Mouse (Mus musculus): ENCODE data around the gene Atad5.
"Not testable (repeated sequence)": the region's sequence is repeated elsewhere in the genome, so short reads cannot be mapped to it uniquely, and the experiment has no call there.

Atad5 gene

GRCm38 (mm10) chr11:80151541-80151940 is 62.3 kb downstream of the Atad5 start:
- DNase-seq = no peak

- DNase-seq = no peak
These were observed 63.2 kb downstream of the Atad5 start for GRCm38 (mm10) chr11:80152376-80152775.

DNA sequence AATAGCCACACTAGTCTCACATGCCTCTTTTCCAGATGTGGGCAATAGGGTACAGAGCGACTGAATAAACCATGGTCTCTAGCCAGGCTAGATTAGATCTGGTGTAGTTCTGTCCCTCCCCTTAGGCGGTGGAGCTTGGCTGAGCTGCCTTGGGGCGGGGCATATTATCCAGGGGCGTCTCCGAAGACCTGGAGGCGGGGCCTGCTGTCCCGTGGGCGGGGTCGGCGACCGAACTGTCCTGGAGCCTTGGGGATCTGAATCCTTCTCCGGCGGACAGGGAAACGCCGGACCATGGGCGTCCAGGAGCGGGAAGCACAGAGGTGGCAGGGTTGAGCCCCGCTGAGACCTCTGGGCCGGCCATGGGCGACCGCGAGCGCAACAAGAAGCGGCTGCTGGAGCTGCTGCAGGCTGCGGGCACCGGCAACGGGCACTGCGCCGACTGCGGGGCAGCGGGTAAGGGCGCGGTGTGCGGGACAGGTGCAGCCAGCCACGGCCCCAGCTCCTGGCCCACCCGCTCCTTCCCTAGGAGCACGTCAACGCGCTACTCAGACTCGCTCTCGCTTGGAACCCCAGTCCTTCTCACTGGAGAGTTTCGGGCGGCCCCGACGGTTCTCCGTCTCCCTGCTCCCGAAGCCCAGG is 64.8 kb downstream of the Atad5 start, which contains the start of gene Adap2:
Adap2 (plus strand) TSS at position 249 of the 639 bp plus-strand sequence.
- peak; percentile 82 to 92 for DNase-seq

DNA sequence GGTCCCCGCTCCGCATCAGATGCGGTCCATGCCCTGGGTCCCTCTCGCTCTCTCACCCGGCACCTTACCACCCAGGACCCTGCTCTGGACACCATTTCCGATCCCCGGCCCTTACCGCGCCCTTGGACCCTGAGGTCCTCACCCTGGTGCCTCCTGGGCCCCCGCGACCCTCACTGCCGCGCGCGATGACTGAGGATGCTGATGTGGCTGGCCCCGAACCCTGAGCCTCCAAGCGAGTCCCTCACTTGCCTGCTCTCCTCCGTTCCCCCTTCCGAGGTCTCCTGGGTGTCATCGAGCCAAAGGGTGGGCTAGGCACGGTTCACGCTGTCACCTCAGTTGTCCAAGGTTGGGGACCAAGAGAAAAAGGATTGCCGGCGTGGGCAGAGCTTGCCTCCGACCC is 65.3 kb downstream of the Atad5 start:
- no peak for DNase-seq

GRCm38 (mm10) chr11:80155541-80155940 is 66.3 kb downstream of the Atad5 start:
- no peak for DNase-seq

GRCm38 (mm10) chr11:80155961-80156360 is 66.8 kb downstream of the Atad5 start:
- DNase-seq = no peak

- DNase-seq = no peak
These were observed 67.6 kb downstream of the Atad5 start for GRCm38 (mm10) chr11:80156841-80157240.

GRCm38 (mm10) chr11:80159018-80159417 is 69.8 kb downstream of the Atad5 start:
- DNase-seq = no peak

GRCm38 (mm10) chr11:80161041-80161440 is 71.8 kb downstream of the Atad5 start:
- DNase-seq = no peak

DNA sequence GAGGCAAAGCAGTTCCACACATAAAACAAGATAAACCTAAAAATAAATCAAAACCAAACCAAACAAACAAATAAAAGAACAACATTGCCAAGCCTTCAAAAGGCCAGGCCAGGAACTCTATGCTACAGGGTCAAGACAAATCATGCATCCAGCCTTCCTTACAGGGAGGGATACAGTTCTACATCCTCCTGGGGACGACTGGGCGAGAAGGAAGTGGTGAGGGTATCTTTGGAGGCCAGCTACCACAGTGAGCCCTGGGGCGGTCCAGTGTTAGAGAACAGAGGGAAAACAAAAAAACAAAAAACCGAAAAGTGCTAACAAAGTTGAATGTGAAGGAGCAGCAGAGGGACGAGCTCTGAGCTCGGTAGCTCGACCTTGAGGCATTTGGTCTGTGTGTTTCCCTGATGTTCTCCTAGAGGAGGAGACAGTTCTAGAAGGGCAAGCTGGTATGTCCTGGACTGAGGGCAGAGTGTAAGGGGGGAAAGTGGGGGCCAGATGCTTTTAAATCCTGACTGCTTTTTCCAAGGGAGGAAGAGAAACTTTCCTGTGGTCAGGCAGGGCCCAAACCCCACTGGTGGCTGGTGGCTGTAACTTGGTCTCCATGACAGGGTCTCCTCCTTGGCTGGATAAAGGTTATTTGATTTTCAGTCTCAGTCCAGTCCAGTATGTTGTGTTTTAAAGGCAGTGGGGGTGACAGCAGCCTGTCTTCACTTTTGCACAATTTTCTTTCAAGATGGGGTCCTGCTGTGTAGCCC is 74.3 kb downstream of the Atad5 start:
- no peak for DNase-seq

DNA sequence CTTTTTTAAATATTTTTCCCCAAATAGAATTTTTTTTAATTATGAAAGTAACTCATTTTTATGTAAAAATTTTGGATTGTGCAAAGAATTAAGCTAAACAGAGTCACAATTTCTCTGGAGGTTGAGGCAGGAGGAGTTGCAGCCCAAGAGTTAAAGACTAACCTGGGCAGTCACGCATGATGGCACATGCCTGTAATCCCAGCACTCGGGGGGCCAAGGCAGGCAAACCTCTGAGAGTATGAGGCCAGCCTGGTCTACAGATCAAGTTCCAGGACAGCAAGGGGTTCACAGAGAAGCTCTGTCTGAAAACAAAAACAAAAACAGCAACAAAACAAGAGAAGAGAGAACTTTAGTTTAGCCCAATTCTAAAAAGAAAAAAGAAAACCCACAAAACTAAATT is 75.0 kb downstream of the Atad5 start:
- DNase-seq = no peak

- no peak for DNase-seq
These were observed 78.9 kb downstream of the Atad5 start for GRCm38 (mm10) chr11:80168121-80168520.

DNA sequence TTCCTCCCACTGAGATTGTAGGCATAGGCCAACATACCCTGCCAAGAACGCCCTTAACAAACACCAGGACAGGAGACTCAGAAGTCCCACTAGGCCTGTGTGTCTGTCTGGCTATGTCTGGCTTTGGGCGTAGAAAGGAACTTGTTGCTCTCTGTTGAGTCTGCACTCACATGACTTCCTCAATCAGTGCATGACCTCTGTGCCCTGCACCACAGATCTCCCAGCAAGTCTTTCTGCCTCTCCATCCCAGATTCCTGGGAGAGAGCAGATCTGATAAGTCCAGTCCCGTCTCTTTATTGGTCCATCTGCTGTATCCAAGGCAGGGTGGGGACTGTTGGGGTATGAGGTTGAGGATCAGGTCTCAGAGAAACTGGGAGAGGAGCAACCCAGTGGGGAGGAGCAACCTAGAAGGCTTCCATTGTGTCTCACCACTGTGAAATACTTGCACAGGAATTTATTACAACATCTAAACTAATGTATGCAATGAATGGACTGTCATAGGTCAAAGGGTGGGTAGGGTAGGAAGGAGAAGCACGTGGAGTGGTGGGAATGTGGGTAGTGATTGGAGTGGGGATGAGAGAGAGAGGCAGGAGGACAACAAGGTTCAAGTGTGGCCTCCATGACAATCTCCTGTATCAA is 79.5 kb downstream of the Atad5 start:
- DNase-seq = no peak

DNA sequence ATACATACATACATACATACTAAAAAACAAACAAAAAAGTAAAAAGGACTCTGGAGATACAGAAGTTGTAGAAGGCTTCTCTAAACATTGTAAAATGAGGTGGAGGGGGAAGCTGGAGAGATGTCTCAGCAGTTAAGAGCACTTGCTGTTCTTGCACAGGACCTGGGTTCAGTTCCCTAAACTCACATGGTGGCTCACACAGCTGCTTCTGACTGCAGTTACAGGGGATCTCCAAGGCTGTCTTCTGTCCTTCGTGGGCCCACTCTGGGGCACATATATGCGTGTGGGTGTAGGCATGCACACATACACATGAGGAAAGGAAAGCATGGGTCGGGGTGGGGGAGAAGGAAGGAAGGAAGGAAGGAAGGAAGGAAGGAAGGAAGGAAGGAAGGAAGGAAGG is 80.4 kb downstream of the Atad5 start:
- DNase-seq = no peak

DNA sequence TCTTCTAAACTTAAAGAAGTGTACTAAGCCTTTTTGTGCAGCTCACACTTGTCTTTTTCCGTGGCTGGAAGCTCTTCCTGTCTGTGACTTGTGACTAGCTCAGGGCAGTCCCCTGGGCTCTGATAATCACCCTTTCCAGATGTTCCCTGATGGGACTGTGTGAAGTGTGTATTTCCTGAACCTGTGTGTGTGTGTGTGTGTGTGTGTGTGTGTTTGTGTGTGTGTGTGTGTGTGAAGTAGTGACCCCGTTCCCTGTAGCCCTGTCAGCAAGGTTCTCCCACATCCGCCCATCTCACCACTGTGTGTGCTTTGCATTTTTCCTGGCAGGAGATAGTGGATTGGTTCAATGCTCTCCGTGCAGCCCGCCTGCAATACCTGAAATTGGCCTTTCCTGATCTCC is 81.2 kb downstream of the Atad5 start:
- DNase-seq = no peak

DNA sequence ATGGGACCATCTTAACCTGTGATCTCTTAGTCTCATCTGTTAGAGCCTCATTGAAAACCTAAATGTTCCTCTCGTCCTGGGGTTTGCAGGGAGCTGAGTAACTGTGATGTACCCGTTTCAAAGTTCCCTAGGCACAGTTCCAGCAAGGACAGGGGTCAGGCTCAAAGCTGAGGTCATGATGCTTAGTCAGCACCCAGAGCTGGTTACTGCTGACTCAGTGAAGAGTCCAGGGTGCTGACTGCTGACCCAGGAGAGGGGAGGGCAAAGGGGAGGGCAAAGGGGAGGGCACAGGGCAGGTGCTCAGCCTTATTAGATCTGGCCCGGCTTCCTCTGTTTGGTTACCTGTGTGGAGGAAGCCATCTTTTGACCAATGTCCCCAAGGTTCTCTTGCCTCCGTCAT is 82.7 kb downstream of the Atad5 start:
- no peak for DNase-seq

DNA sequence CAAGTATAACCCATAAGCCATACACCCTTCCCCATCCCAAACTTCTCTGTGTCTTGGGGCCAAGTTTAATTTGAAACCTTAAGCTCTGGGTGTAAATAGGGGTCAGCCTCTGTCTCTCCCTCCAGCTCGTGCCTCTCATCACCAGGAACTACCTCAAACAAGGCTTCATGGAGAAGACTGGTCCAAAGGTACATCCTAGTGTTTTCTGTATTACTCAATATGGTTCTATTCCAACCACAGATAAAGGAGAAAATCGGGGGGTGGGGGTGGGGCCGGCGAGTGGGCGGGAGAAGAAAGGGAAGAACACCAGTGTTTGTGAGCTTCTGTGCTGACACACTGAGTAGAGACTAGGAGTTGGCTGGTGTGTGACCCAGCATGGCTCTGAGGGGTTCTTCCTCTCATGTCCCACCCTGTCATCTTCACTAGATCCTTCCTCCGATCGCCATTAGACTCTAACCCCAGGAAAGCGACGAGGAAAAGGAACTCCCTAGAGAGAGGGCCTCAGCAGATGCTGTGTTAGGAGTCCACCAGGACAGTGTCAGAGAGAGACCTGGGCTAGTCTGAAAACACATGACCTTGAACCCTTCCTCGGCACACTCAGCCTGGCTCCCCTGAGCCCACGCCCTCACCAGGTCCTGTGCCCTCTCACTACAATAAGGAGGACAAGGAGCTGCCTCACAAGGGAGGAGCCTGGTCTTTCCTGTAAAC is 84.9 kb downstream of the Atad5 start:
- DNase-seq = no peak

GRCm38 (mm10) chr11:80176911-80177895 is 88.0 kb downstream of the Atad5 start:
- DNase-seq = no peak

DNA sequence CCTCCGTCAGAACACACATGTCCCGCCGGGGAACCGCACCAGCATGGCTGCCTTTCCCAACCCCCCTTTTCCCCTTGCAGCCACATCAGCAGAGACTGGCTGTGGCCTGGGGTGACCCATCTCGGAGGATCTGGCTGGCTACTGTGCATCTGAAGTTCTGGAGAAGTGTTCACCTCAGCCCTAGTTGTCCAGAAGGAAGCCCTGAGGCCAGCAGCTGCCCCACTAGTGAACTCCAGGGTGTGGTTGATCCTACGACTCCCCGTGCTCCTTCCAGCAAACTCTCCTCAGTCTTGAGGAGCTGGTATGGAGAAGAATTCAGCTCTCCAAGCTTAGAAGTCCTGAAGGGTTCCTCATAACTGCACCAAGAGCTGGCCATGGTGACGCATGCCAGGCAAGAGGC is 89.1 kb downstream of the Atad5 start:
- DNase-seq = no peak

DNA sequence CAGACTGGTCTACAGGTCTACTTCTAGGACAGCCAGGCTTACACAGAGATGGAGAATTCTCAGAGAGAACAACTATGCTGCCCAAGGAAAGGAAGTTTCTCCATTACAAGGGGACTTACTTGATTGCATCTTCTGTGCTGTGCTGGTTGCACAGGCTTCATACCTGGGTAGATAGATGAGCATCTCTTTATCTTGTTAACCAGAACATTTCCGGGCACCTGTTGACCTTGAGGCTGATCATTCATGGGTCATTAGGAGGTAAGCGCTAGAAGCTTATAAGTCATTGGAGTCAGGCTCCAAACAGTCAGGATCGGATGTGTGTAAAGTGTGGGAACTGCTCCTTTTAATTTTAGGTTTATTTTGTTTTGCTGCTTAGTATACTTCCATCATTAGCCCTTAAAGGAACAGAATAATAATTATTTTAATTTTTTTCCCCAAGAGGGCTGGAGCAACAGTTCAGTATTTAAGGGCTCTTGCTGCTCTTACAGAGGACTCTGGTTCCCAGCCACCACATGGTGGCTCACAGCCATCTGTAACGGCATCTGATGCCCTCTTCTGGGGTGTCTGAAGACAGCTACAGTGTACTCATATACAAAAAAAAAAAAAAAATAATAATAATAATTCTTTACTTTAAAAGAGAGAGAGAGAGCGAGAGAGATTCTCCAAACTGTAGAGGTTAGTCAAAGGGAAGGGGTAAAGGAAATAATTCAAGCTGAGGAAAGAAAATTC is 92.0 kb downstream of the Atad5 start:
- no peak for DNase-seq

- not testable (repeated sequence) for DNase-seq
These were observed 94.0 kb downstream of the Atad5 start for GRCm38 (mm10) chr11:80183054-80183704.

Data from spleen, adult 18-20 months (tissue).